Mouse (Mus musculus) E14TG2a.4 (cell line): ENCODE results near the gene Pcx.

Experiments
- CTCF ChIP-seq: conservative IDR thresholded peaks from 2 replicates; pipeline ENCODE4 v1.5.1; 2014; ENCODE audit warnings: low read length
- POU5F1 ChIP-seq: IDR thresholded peaks from 2 replicates; pipeline ENCODE4 v1.6.1; 2014; ENCODE audit warnings: low read length, borderline replicate concordance

GRCm38 (mm10) chr19:4570815-4571214 lies 60.5 kb downstream of the Pcx start:
- TF ChIP-seq CTCF, result no peak
- no peak for TF ChIP-seq POU5F1
